Comparison of ENCODE assay signal across 18 mouse cellular contexts in genomic region chr17:73813031-73813660, GRCm38 (mm10). TPM values are rescaled to one million over a fixed set of nuclear protein-coding genes. Genes with fewer than 3 reads are reported as not detected.
A peak's percentile ranks its signal among the peaks of the same experiment; 100 is the strongest.
DNase-seq lines count a peak whose midpoint lies in the region; ATAC-seq and TF ChIP-seq lines count a peak whose summit lies in the region.
"Had no signal": no experiment of that assay in that cellular context is flagged by ENCODE, and none has a peak within 500 bp of the region (broad histone marks: within the 10 kb centered on the region; RNA-seq: fewer than 3 reads in every experiment).

No protein-coding gene starts in this region.

- H3K4me1 ChIP-seq in megakaryocyte, embryonic 14.5 days, result peaks cover 98% of the 10 kb centered on the region
- peaks cover 14% of the 10 kb centered on the region; the same call in 1 of the 2 replicates for H3K4me1 ChIP-seq in spleen, adult 2 months (ENCODE audit: control insufficient read depth, insufficient read depth, insufficient read length)
- H3K4me1 ChIP-seq in intestine, postnatal 0 days (replicated peaks; ENCODE audit: control insufficient read depth, insufficient read depth, low read length), result no peaks in the 10 kb centered on the region
- H3K4me1 ChIP-seq: embryonic facial prominence, embryonic 12.5 days had no signal

- no peak overlapping the region for H3K4me2 ChIP-seq in intestine, postnatal 0 days (replicated peaks; ENCODE audit: low read depth)
- H3K4me2 ChIP-seq: embryonic facial prominence, embryonic 12.5 days; intestine, embryonic 15.5 days; neural tube, embryonic 15.5 days had no signal

- no peak for ATAC-seq in megakaryocyte, adult 5-6 weeks (ENCODE audit: poor library complexity, severe bottlenecking)
- ATAC-seq in intestine, postnatal 0 days, result no peak
- ATAC-seq: intestine, embryonic 15.5 days had no signal

- 40% methylated on average over 8 of the region's 8 CpGs for WGBS in spleen, adult 2 months
- WGBS in intestine, postnatal 0 days, result 71% methylated on average over 8 of the region's 8 CpGs

- peaks cover 79% of the 10 kb centered on the region for H3K36me3 ChIP-seq in megakaryocyte, embryonic 14.5 days (replicated peaks; ENCODE audit: low read length)
- H3K36me3 ChIP-seq in spleen, adult 2 months (ENCODE audit: control insufficient read depth, insufficient read depth, low read length), result no peaks in the 10 kb centered on the region
- H3K36me3 ChIP-seq in intestine, postnatal 0 days (ENCODE audit: control insufficient read depth, insufficient read depth), result no peaks in the 10 kb centered on the region
- H3K36me3 ChIP-seq: embryonic facial prominence, embryonic 12.5 days; forebrain, embryonic 10.5 days; hindbrain, embryonic 10.5 days; intestine, embryonic 15.5 days; neural tube, embryonic 15.5 days had no signal

- no peak for TF ChIP-seq CTCF in spleen, adult 2 months (IDR thresholded peaks at IDR 0.05; ENCODE audit: extremely low read depth, insufficient read depth, insufficient read length, insufficient replicate concordance)
- no peak for TF ChIP-seq CTCF in intestine, postnatal 0 days (IDR thresholded peaks at IDR 0.05; ENCODE audit: low read depth)

- peak; percentile 6 for DNase-seq in cerebellum, adult 9-11 months
- DNase-seq in cerebellum, adult 8-10 months, result no peak
- peak; percentile 29 to 40 for DNase-seq in spleen, adult 2 months (ENCODE audit: low read depth in 1 of 2, low spot score in 2 of 2)
- DNase-seq in cerebellum, postnatal 10 days, result no peak
- no peak for DNase-seq in layer of hippocampus, adult 18-20 months (ENCODE audit: low spot score in 2 of 2)
- DNase-seq: adrenal gland, postnatal 14 days; cerebellum, postnatal 14 days; kidney, postnatal 10 days; liver; right cerebral cortex, postnatal 4 days had no signal

- no peak overlapping the region for H3K9ac ChIP-seq in intestine, postnatal 0 days (ENCODE audit: low read depth, low read length)
- H3K9ac ChIP-seq: embryonic facial prominence, embryonic 12.5 days; intestine, embryonic 15.5 days; neural tube, embryonic 15.5 days had no signal

- H3K4me3 ChIP-seq in megakaryocyte, embryonic 14.5 days (replicated peaks), result peak overlapping the region; percentile 40
- H3K4me3 ChIP-seq in spleen, adult 2 months (ENCODE audit: extremely low read depth, insufficient read depth, insufficient read length), result no peak overlapping the region
- no peak overlapping the region for H3K4me3 ChIP-seq in intestine, postnatal 0 days (ENCODE audit: low read depth, low read length)
- H3K4me3 ChIP-seq: embryonic facial prominence, embryonic 12.5 days; forebrain, embryonic 10.5 days; hindbrain, embryonic 10.5 days; intestine, embryonic 15.5 days; neural tube, embryonic 15.5 days had no signal

- H3K27ac ChIP-seq in spleen, adult 2 months (ENCODE audit: insufficient read depth, low read length), result peak overlapping the region; percentile 62
- no peak overlapping the region for H3K27ac ChIP-seq in intestine, postnatal 0 days (ENCODE audit: low read depth, low read length)
- H3K27ac ChIP-seq: embryonic facial prominence, embryonic 12.5 days; forebrain, embryonic 10.5 days; hindbrain, embryonic 10.5 days; intestine, embryonic 15.5 days; neural tube, embryonic 15.5 days had no signal

- no peaks in the 10 kb centered on the region for H3K27me3 ChIP-seq in megakaryocyte, embryonic 14.5 days (replicated peaks)
- H3K27me3 ChIP-seq in spleen, adult 2 months (ENCODE audit: control insufficient read depth, insufficient read depth, low read length), result no peaks in the 10 kb centered on the region
- H3K27me3 ChIP-seq in intestine, postnatal 0 days (replicated peaks; ENCODE audit: control insufficient read depth, insufficient read depth, low read length), result no peaks in the 10 kb centered on the region
- H3K27me3 ChIP-seq: embryonic facial prominence, embryonic 12.5 days; intestine, embryonic 15.5 days; neural tube, embryonic 15.5 days had no signal

- no peaks in the 10 kb centered on the region for H3K9me3 ChIP-seq in megakaryocyte, embryonic 14.5 days
- H3K9me3 ChIP-seq in intestine, postnatal 0 days (ENCODE audit: control insufficient read depth), result no peaks in the 10 kb centered on the region
- H3K9me3 ChIP-seq: embryonic facial prominence, embryonic 12.5 days; forebrain, embryonic 10.5 days; hindbrain, embryonic 10.5 days; intestine, embryonic 15.5 days; neural tube, embryonic 15.5 days had no signal

- no peak for TF ChIP-seq POLR2A in spleen, adult 2 months (IDR thresholded peaks at IDR 0.05; ENCODE audit: low read depth, low read length)

RNA-seq across cellular contexts. Expression of gene Ehd3, which starts 9.2 kb away (rescaled TPM):
- 10.7 and 22.4 TPM in 2 replicates for polyA plus RNA-seq in megakaryocyte, embryonic 14.5 days (2012; ENCODE audit: insufficient read depth, low replicate concordance)
- total RNA-seq in megakaryocyte, adult 5-6 weeks (2015), result 1.3 TPM in 1 of 2 replicates, not detected in the other
- 0.51 and 0.73 TPM in 2 replicates for total RNA-seq in megakaryocyte, adult 5-6 weeks (2017)
- 12.5 and 20.3 TPM in 2 replicates for polyA plus RNA-seq in spleen, adult 2 months (2012; rRNA removed)
- polyA plus RNA-seq in intestine, postnatal 0 days (2015; fragmentation: Nextera tagmentation; extraction: Ambion mirVana), result 5.0 and 5.3 TPM in 2 replicates
- total RNA-seq in layer of hippocampus, adult 18-20 months (2021), result 100 to 1,000 TPM; 138 to 145 TPM

Comparison
In these comparisons a context has a peak if more than half of its experiments do, and no peak if none do; other contexts are left out.
1. DNase-seq: peak in cerebellum, adult 9-11 months (single experiment) and spleen, adult 2 months (2 of 2); none in cerebellum, adult 8-10 months (single experiment), cerebellum, postnatal 10 days (0 of 2) and layer of hippocampus, adult 18-20 months (0 of 2).